Mouse (Mus musculus) neural tube, embryonic 11.5 days (tissue): ENCODE measurements at regions not wholly inside any gene's neighbourhood (a gene's known extent, or its start where the extent isn't known, plus 50 kb on each side); places are given as distances from the start of the nearest gene placed in this dataset.

ENCODE experiments used
- ATAC-seq: fragments of 200-750 bp; cut with Nextera tagmentation; 2 replicates; pipeline ENCODE4 v1.8.0; 2017; ENCODE audit warnings: moderate number of reproducible peaks, mild to moderate bottlenecking, moderate TSS enrichment, moderate library complexity; ENCODE audit not compliant: insufficient read depth, low FRiP score, low TSS enrichment
- DNase-seq: peaks from one replicate; pipeline ENCODE4 v3.0.0-alpha.2; 2015; ENCODE audit warnings: low spot score
- H3K27ac ChIP-seq: fragments of 300-500 bp; sonication (generic); 2 replicates; pipeline ENCODE4 v1.5.1; 2014; ENCODE audit warnings: low read depth, mild to moderate bottlenecking, low read length
- H3K27me3 ChIP-seq: fragments of 300-500 bp; sonication (generic); 2 replicates; pipeline ENCODE4 v1.6.1; 2014; ENCODE audit warnings: mild to moderate bottlenecking, low read length, mixed read lengths; ENCODE audit not compliant: control insufficient read depth, insufficient read depth
- H3K36me3 ChIP-seq: fragments of 300-500 bp; sonication (generic); 2 replicates; pipeline ENCODE4 v1.6.1; 2014; ENCODE audit warnings: mild to moderate bottlenecking, low read length, moderate library complexity, mixed read lengths; ENCODE audit not compliant: control insufficient read depth, insufficient read depth
- H3K4me1 ChIP-seq: fragments of 300-500 bp; sonication (generic); 2 replicates; pipeline ENCODE4 v1.6.1; 2014; ENCODE audit warnings: low read length, mixed read lengths; ENCODE audit not compliant: control insufficient read depth, insufficient read depth
- H3K4me2 ChIP-seq: fragments of 300-500 bp; sonication (generic); 2 replicates; pipeline ENCODE4 v1.6.1; 2014; ENCODE audit warnings: low read depth, mild to moderate bottlenecking, moderate library complexity
- H3K4me3 ChIP-seq: fragments of 300-500 bp; sonication (generic); 2 replicates; pipeline ENCODE4 v1.5.1; 2014; ENCODE audit warnings: low read depth, low read length
- H3K9ac ChIP-seq: fragments of 300-500 bp; sonication (generic); 2 replicates; pipeline ENCODE4 v1.6.1; 2014; ENCODE audit warnings: mild to moderate bottlenecking, low read length
- H3K9me3 ChIP-seq: fragments of 300-500 bp; sonication (generic); 2 replicates; pipeline ENCODE4 v1.6.1; 2016; ENCODE audit warnings: low read length; ENCODE audit not compliant: control insufficient read depth
- WGBS: fragments of 180-500 bp; shearing (Covaris S2); extraction: QIAGEN DNeasy Blood & Tissue Kit; methylation state at CpG from one replicate; pipeline ENCODE4 v1.1.7; 2014; 5-methylcytosine and 5-hydroxymethylcytosine counted together

DNA sequence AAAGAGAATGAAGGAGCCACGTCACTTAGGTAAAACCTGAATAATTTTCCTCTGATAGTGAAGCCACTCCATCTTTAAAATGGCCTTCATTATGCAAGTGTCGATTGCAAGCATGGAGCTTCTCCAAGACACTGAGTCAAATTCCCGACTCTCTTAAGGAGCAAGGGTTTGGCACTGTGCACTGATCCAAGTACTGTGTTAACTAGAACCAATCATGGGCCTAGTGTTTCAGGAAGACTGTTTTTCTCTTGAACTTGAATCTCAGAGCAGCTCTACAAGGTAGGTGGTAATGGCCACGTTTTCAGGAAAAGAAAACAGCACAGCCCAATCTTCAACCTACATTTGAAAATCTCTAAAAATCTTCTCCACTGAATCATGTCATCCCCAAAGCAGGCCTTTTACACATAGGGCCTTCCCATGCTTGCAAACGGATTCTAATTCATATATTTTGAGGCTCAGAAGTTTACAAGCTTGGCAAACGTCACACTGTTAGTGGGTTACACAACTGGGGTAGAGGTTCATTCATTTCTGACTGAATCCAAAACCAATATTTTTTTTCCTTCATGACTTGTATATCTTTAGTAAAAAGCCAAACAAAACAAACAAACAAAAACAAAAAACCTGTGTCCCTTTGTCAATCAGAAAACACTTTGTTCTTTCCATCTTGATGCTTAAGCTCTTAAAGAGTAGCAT is 342.2 kb upstream of the Zfp462 start:
- DNase-seq: no peak
- no peak overlapping the region for H3K4me3 ChIP-seq

DNA sequence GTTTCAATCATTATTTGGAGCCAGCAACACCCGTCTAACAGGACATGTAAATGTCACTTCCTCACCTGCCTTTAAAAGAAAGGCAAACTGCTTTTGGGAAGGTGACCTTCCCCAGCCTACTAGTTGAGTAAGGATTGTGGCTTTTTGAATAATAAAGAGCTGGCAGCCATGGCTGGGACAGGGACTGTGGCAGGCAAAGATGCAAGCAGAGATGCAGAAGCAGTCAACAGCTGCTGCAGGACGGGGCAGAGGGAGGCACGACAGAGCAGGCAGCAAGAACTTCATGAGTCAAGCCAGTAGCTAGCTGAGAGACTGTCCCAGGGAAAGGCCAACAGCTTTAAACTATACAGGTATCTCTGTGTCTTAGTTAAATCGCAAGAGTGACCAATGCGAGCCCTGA is 334.7 kb upstream of the Zfp462 start:
- DNase-seq: no peak
- WGBS: 64% methylated on average over 5 of the region's 5 CpGs
- H3K27ac ChIP-seq: no peak overlapping the region
- H3K4me2 ChIP-seq: no peak overlapping the region
- H3K9me3 ChIP-seq: no peaks in the 10 kb centered on the region
- no peak for ATAC-seq
- no peaks in the 10 kb centered on the region for H3K36me3 ChIP-seq
- H3K4me1 ChIP-seq: peaks cover 10% of the 10 kb centered on the region
- no peak overlapping the region for H3K9ac ChIP-seq
- H3K27me3 ChIP-seq: no peaks in the 10 kb centered on the region
- H3K4me3 ChIP-seq: no peak overlapping the region

More for the DNA sequence above, 342.2 kb upstream of the Zfp462 start:
- no peak for ATAC-seq
- Histone ChIP-seq H3K4me1 (no peaks in the 10 kb centered on the region), H3K27me3 (no peaks in the 10 kb centered on the region), H3K9ac (no peak overlapping the region), H3K36me3 (no peaks in the 10 kb centered on the region), H3K4me2 (no peak overlapping the region), H3K9me3 (no peaks in the 10 kb centered on the region), H3K27ac (peak overlapping the region; percentile 71)
- WGBS: 77% methylated on average over 6 of the region's 6 CpGs

DNA sequence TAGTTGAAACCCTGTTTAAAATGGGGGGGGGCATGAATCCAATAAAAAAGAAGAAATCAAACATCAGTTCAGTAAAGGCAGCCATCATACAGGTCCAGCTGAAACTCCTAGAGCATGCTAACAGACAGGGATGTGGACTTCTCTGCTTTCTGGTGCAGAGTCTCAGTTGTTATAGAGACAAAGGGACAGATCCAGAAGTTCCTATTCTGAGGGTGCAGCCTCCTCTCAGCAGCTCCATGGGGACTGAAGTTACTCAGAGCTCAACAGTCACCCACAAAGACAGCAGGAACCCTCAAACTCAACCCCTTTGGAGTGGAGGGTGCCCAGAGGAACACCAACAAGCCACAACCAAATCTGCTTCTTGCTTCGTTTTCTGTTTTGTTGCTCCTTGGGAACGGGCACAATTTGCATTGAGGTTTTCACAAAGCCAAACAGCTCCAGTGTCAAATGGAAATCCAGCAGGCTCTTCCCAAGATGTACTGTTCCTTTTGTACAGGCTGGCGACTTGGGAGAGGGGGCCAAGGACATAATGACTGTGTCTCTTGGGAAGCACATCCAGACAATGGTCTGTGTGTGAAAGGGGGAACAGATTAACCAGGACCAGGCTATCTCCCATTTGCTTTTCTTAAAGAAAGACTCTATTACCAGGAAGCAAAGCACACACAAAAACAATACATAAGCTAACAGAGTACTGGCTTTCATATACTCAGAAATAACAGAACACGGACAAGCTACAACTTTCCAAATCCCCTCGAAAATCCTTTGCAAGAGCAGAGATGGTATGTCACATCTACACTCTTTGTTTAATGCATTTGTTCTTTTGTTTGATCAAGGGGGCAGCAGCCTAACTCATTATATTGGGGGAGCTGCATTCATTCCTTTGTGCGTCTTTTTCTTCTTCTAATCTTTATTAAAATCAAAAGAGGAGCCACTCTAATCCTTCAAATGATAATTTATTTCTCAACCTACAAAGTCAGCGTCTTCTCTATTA is 332.6 kb upstream of the Zfp462 start:
- no peaks in the 10 kb centered on the region for H3K9me3 ChIP-seq
- DNase-seq (peak; percentile 62), ATAC-seq (peak; percentile 81)
- H3K36me3 ChIP-seq: no peaks in the 10 kb centered on the region
- H3K27me3 ChIP-seq: no peaks in the 10 kb centered on the region
- H3K27ac ChIP-seq: peak overlapping the region; percentile 84
- no peak overlapping the region for H3K4me2 ChIP-seq
- no peak overlapping the region for H3K4me3 ChIP-seq
- WGBS: 38% methylated on average over 7 of the region's 7 CpGs
- H3K4me1 ChIP-seq: peaks cover 10% of the 10 kb centered on the region
- no peak overlapping the region for H3K9ac ChIP-seq

DNA sequence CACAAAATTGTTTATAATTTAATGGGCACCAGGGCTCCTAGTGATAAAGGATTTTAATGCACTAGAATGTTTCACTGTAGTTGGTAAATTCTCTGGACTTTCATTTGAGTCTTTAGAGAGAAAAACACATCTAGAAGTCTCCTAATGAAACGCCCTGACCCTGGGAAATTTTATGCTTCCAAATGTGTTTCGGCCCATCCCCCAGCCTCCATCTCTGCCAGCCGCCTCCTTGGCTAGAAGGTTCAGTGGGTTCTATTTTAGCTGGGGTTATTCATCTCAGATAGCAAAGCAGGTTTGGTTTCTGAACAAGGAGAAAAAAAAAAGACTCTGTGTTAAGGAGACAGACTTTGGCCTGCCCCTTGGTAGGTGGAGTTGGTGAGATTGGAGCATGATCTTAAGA is 331.8 kb upstream of the Zfp462 start:
- no peaks in the 10 kb centered on the region for H3K36me3 ChIP-seq
- no peak overlapping the region for H3K4me3 ChIP-seq
- no peak overlapping the region for H3K4me2 ChIP-seq
- peak overlapping the region; percentile 84 for H3K27ac ChIP-seq
- DNase-seq (peak; percentile 56), ATAC-seq (0 out of 2 replicates have a peak, but pooled peaks have one; percentile 11)
- no peaks in the 10 kb centered on the region for H3K27me3 ChIP-seq
- H3K9me3 ChIP-seq: no peaks in the 10 kb centered on the region
- WGBS: 21% methylated on average over 3 of the region's 3 CpGs
- peaks cover 10% of the 10 kb centered on the region for H3K4me1 ChIP-seq
- no peak overlapping the region for H3K9ac ChIP-seq

DNA sequence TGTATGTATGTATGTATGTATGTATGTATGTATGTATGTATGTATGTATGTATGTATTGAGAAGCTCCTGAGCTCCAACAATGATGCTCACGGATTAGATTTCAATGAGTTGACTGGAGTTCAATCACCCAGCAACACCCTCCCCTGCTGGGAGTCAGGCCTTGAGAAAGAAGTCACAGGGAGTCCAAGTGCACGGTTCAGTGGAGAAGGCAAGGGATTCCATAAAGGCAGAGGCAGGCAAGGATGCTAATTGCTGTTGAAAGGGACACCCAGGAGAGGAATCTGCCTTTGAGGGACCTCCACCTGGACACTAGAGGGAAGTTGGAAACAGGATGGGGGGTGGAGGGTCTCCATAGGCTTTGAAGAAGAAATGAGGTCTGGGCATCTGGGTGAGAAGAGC is 331.2 kb upstream of the Zfp462 start:
- H3K9me3 ChIP-seq: no peaks in the 10 kb centered on the region
- H3K9ac ChIP-seq: no peak overlapping the region
- no peak overlapping the region for H3K4me2 ChIP-seq
- H3K4me3 ChIP-seq: no peak overlapping the region
- ATAC-seq (0 out of 2 replicates have a peak, but pooled peaks have one; percentile 35), DNase-seq (peak; percentile 38)
- H3K27me3 ChIP-seq: no peaks in the 10 kb centered on the region
- H3K27ac ChIP-seq: peak overlapping the region; percentile 28; the same call in 1 of the 2 replicates
- H3K4me1 ChIP-seq: peaks cover 10% of the 10 kb centered on the region
- H3K36me3 ChIP-seq: no peaks in the 10 kb centered on the region
- 35% methylated on average over 2 of the region's 2 CpGs for WGBS

DNA sequence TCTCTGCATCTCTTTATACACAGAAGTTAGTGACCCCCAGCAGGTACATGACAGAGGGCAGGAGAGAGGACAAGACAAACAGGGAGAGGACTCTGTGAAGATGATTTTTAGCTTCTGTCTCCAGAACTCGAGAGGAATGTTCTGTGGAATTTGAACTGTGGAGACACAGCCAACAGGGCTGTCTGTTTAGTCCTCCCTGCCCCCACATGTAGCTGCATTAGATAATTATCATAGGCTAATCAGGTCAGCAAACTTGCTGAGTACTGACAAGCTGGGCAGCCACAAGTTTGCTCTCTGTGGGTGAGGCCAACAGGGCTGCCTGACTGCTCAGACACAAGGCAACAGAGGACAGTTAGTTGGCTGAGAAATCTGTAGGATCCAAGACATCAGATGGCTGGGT is 329.0 kb upstream of the Zfp462 start:
- Histone ChIP-seq H3K27ac (no peak overlapping the region), H3K4me1 (peaks cover 10% of the 10 kb centered on the region), H3K9ac (no peak overlapping the region), H3K9me3 (no peaks in the 10 kb centered on the region), H3K4me2 (no peak overlapping the region), H3K36me3 (no peaks in the 10 kb centered on the region), H3K27me3 (no peaks in the 10 kb centered on the region), H3K4me3 (no peak overlapping the region)
- DNase-seq: no peak
- 54% methylated on average over 1 of the region's 1 CpGs for WGBS
- no peak for ATAC-seq

DNA sequence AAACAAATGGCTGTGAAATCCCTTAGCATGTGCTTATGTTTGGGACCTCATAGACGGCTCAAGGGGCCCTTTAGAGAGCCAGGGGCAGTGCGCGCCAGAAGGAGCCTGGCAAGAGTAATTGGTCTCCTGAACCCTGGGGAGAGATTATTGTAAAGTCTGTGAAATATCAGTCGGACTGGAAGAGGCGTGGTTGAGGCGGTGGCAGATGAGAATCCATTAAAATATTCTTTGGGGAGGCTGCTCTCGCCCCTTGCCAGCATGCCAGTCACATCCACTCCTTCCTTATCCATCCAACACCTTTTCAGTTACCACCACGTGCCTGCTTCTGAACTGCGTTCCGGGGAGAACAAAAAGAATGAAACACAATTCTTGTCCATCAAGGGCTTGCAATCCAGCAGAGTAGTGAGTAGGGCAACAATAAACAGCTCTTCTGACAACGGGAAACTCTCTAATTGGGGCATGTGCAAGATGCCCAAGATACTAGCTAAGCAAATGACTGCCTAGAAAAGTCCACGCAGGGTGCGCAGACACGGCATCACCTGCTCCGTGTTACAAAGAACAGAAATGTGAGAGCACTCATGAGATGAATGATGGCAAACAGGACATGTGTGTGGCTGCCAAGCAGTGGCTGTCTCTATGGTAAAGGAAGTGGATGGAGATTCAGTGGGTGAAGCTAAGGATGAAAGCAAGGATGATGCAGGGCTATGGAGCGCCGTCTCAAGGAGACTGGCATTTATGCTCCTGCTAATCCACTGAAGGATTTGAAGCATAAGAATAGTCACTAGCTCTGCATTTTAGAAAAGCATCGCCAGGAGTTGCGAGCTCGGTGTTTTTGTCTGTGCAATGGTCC is 320.6 kb upstream of the Zfp462 start:
- no peak overlapping the region for H3K9ac ChIP-seq
- 80% methylated on average over 20 of the region's 20 CpGs for WGBS
- H3K4me3 ChIP-seq: no peak overlapping the region
- no peaks in the 10 kb centered on the region for H3K27me3 ChIP-seq
- DNase-seq (no peak), ATAC-seq (peak; percentile 35; the same call in 1 of the 2 replicates)
- no peak overlapping the region for H3K27ac ChIP-seq
- H3K9me3 ChIP-seq: no peaks in the 10 kb centered on the region
- H3K36me3 ChIP-seq: no peaks in the 10 kb centered on the region
- no peak overlapping the region for H3K4me2 ChIP-seq
- no peaks in the 10 kb centered on the region for H3K4me1 ChIP-seq

DNA sequence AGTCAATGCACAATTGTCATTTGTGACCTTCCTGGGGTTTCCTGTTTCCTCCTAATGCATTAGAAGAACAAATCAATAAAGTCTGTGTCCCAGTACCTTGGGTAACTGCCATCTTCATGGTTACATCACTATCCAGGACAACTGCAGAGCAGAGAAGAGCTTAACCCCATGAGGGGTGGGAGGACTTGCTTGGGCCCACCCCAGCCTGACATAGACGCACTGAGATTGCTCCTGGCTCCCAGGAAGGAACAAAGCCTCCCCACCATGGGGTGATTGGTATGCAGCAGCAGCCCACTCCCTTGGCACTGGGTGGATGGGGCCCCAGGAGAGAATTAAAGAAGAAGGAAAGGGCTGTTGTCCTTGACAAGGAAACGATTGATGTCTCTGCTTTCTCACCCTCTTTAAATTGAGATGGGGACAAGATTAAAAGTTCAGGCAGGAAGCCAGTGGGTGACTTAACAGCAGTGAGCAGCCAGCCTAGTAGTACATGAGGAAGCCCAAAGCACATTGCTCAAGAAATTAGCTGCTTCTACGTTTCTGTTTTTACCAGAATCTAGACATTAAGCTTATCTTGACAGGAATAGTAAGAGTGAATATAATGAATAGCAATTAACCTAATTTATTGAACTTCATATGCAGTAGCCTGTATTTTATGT is 307.7 kb upstream of the Zfp462 start:
- ATAC-seq: no peak
- H3K27ac ChIP-seq: no peak overlapping the region

More for the DNA sequence above, 307.7 kb upstream of the Zfp462 start:
- 13% methylated on average over 3 of the region's 3 CpGs for WGBS
- Histone ChIP-seq H3K27me3 (no peaks in the 10 kb centered on the region), H3K9ac (no peak overlapping the region), H3K36me3 (no peaks in the 10 kb centered on the region), H3K4me2 (no peak overlapping the region), H3K9me3 (no peaks in the 10 kb centered on the region), H3K4me1 (no peaks in the 10 kb centered on the region), H3K4me3 (no peak overlapping the region)
- DNase-seq: no peak
